Mouse (Mus musculus) forelimb bud, embryonic 11.5 days (tissue): ENCODE measurements at regions not wholly inside any gene's neighbourhood (a gene's known extent, or its start where the extent isn't known, plus 50 kb on each side); places are given as distances from the start of the nearest gene placed in this dataset.
"Not testable (repeated sequence)": the region's sequence is repeated elsewhere in the genome, so short reads cannot be mapped to it uniquely, and the experiment has no call there.

ENCODE experiments used
- DNase-seq: peaks from one replicate; pipeline ENCODE4 v3.0.0-alpha.2; 2012; ENCODE audit warnings: low read depth, low spot score

- no peak for DNase-seq
Measured at GRCm38 (mm10) chr6:103809986-103810341, 299.6 kb downstream of the Chl1 start.

- no peak for DNase-seq
Measured at GRCm38 (mm10) chr6:103810342-103811001, 300.1 kb downstream of the Chl1 start.

DNA sequence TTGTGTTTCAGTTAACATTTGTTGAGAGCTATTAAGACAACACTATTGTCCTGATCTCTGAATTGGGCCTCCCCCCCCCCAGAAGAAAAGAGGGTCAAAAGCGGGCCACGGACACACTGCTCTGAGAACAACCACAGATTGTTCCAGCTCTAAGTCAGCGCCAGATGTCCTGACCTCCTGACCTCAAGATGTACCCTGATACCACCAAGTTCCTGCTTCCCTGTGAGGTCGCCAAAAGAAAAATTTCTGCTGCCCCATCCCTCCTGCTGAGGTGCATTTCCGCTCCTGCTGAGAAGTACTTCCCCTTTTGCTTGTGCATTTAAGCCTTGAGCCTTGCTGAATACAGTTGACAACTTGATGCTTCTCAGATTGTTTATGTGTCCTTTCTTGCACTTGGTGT is 306.0 kb downstream of the Chl1 start:
- not testable (repeated sequence) for DNase-seq

GRCm38 (mm10) chr6:103826042-103826441 is 315.7 kb downstream of the Chl1 start:
- DNase-seq, result no peak

DNA sequence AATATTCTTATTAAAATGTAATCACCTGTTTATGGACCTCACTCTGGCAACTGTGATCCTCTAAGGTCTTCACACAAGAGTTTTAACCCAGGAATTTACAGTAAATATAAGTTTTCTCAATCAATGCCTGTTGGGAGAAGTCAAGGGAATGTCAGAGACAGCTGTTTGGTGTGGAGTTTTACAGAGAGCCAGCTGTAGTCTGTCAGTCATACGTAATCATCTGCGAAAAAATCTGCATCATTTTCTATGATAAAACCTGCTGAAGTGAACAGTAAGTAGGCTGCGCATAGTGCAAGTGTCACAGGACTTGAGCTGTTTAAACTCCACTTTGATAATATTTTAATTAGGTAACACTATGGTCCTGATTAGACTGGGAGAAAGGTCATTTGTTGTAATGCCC is 317.2 kb downstream of the Chl1 start:
- no peak for DNase-seq

- DNase-seq, result no peak
Measured at GRCm38 (mm10) chr6:103828866-103829265, 318.5 kb downstream of the Chl1 start.

DNA sequence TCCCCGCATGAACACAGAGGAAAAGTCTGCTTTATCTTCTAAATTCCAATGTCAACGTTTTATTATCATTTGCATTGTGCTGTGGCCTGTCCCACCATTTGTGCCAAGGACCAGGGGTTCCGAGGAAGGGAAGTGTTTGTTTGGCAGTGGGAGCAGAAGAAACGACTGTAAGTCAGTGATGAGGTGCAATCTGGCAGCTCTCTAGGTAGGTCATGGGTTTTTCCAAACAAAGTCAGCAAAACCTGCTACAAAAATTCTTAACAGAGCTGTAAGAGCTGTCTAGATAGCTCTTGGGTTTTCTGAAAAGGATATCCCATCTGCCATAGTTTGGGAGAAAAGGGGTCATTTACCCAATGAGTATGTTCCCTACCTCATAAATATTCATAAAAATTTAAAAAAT is 321.9 kb downstream of the Chl1 start:
- no peak for DNase-seq

DNA sequence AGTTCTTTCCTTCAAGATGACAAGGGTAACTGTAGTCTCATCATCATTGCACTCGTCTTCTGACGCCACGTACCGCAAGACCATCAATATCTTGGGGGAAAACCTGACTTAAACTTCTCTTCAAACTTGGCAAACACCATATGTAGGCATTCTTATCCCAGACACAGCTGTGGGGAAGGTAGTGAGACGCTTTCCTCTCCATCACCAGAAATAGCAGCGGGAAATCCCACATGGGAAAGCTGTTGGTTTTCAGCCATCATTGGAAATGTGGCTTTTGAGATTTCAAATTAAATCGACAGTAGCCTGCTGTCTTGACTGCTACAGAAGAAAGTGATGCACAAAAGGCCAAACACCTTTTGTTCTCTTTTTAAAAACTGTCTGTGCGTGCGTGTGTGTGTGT is 322.4 kb downstream of the Chl1 start:
- DNase-seq, result no peak

- DNase-seq, result peak; percentile 53
Measured at GRCm38 (mm10) chr6:103833501-103834132, 323.2 kb downstream of the Chl1 start.

DNA sequence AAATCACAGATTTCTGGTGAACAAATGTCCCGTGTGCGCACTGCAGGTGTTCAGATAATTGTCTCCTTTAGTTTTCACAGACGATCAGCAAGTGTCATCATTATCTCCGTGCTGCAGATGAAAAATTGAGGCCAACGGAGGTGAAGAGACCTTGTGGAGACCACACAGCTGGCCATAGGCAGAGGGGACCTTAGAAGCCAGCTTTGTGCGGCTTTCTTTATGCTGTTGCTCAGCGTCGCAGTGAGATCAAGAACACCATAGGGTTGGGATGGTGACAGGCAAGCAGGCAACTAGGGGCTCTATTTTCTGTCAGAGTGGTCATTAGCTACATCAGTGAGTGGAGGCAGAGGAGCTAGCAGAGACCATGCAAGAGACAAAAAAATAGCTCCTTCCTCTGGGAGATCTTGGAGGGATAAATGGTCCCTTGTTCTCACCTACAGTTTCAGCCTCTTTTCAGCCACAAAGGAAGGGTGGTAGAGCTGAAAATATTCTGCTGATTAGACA is 324.4 kb downstream of the Chl1 start:
- DNase-seq, result no peak

DNA sequence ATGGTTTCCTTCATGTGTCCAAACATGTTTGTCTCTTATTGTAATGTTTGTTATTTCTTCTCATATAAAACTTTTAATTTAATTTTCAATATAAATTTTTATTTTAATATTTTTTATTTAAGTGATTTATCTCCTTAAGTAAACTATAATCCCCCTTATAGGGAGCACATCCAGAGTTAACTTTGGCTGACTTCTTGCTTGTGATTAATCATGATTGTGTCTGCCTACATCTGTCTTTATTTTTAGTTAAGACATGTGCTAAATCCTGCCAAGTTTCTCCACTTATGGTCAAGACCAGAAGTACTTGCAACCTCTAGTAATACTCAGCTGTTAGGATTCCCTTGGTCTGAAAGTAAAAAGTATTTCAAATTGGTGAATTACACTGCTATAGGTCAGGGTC is 349.4 kb downstream of the Chl1 start:
- no peak for DNase-seq

GRCm38 (mm10) chr6:103893455-103893854 is 383.1 kb downstream of the Chl1 start:
- DNase-seq, result no peak

- peak; percentile 2 for DNase-seq
Measured at GRCm38 (mm10) chr6:103924504-103924903, 414.1 kb downstream of the Chl1 start.

GRCm38 (mm10) chr6:103927094-103927493 is 416.7 kb downstream of the Chl1 start:
- DNase-seq, result no peak

- no peak for DNase-seq
Measured at GRCm38 (mm10) chr6:103940345-103940744, 430.0 kb downstream of the Chl1 start.

DNA sequence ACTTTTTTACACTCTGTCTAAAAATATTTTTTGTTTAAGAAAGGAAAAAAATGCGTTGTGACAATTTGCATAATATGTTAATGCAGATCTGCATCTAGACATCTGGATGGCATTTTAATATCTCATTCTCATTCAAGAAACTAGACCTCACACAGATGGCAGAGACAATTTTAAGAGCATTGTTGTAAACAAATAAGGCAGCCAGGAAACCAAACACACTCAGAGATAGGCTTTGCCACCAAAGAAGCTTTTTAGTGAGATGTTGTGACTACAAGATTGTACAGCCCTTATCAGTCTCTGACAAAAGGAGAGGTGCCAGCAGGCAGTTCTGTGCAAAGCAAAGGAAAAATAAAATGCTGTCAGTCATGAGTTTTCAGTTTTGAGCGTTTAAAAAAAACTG is 434.0 kb downstream of the Chl1 start:
- DNase-seq, result no peak

DNA sequence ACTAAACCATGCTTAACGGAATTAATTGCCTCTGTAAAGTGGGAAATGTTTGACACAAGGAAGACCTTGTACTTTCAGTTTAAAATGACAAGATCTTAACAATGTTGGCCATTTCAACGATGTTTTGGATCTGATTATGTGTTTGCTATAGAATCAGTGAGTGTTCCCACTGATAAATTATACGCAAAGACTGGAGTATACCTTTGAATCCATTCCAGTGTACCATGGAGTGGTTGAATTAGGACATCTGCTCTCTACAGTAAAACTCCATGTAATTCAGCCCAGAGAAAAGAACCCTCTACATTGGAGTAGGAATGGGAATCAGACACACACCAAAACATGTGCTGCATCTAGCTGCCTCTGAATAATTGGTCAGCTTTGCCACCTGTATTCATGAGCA is 437.1 kb downstream of the Chl1 start:
- DNase-seq, result no peak

DNA sequence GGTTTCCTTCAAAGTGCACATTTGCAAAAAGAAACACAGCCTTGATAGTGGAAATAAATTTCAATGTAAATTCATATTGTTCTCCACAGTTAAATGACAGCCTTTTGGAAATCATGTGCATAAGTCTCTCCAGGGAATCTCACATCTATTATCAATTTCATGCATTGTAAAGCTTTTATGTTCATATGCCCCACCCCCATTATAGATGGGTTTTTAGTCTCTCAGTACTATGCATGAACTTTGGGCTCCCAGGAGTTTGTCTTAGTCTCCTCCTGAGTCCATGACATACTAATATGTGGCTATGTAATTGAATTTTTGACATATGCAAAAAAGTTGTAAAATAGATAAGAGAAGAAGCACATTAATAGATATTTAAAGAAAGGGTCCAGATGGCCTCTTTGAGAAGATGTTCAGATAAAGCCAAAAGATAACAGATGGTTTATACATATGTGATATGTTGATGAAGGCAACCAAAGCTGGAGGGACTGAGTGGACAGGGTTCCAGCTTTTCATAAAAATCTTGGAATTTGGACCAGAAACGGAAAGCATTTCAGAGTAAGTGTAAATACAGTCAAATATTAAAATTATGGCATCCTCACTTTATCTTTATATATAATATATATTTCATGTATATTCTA is 442.9 kb downstream of the Chl1 start:
- no peak for DNase-seq

DNA sequence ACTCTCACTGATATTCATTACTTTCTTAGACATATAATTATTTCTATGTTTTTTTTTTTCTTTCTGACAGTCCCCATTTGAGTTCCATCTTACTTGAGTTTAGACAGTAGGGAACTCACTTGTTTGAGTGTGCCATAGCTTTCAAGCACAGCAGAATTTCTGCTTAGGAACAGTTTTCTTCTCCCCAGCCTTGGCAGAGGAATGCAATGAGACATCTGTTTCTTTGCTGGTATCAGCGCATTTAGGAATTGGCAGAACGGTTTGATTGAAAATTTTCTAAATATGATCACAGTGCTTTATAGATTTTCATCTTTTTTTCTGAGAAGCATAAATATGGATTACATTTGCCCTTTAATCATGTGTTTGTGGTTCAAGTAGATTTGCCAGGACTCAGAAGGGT is 448.6 kb downstream of the Chl1 start:
- no peak for DNase-seq

GRCm38 (mm10) chr6:103967811-103968420 is 457.5 kb downstream of the Chl1 start:
- DNase-seq, result no peak

DNA sequence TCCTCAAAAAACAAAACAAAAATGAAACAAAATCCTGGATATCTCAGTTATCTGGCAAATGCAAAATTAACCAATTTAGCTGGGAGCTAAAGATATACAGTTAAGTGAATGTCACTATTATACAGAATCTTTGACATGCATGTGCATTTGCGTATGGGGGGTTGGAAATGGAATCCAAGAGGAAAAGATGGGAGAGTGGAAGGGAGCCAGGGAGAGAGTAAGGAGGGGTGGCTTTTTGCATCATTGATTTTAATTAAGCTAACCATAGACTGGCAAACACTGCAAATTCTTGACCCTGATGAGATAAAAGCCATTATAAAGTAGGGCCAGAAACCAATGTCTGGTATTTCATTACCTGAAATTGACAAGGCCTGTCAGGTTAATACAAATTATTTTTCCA is 488.8 kb downstream of the Chl1 start:
- no peak for DNase-seq

DNA sequence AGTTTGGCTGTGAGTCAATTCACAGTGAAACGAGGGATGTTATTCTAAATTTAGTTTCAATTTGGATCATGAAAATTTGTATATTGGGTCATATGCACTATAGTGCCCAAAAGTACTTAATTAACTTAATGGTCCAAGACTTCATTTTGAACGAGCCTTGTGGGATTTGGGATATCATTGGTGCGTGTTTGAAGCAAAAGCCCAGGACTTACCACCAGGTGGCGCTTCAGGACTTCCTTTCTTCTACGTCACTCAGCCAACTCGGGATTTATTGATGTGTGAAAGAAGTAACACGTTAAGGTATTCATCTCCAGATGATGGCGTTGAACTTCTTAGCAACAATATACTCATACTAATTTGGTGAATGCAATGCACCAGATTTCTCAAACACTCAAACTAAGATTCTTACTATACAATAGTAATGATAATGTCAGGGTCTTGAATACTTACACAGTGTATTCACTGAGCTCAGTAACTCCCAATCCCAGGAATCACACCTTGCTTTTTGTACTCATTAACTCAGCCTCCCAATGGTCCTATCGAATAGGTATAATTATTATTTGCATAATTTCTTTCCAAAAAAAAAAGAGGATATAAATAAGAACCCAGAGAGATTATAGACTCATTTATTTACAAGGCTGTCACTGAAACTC is 464.0 kb upstream of the Cntn6 start:
- peak; percentile 74 for DNase-seq
